Mouse (Mus musculus) 3134 (cell line): ENCODE measurements around the gene Actc1.
A peak's percentile ranks its signal among the peaks of the same experiment; 100 is the strongest.

ENCODE experiments used
- DNase-seq: peaks from one replicate; pipeline ENCODE4 v3.0.0-alpha.2; 2011; ENCODE audit warnings: low spot score; ENCODE audit not compliant: insufficient read length; ENCODE audit errors: extremely low read depth

Actc1 gene

DNA sequence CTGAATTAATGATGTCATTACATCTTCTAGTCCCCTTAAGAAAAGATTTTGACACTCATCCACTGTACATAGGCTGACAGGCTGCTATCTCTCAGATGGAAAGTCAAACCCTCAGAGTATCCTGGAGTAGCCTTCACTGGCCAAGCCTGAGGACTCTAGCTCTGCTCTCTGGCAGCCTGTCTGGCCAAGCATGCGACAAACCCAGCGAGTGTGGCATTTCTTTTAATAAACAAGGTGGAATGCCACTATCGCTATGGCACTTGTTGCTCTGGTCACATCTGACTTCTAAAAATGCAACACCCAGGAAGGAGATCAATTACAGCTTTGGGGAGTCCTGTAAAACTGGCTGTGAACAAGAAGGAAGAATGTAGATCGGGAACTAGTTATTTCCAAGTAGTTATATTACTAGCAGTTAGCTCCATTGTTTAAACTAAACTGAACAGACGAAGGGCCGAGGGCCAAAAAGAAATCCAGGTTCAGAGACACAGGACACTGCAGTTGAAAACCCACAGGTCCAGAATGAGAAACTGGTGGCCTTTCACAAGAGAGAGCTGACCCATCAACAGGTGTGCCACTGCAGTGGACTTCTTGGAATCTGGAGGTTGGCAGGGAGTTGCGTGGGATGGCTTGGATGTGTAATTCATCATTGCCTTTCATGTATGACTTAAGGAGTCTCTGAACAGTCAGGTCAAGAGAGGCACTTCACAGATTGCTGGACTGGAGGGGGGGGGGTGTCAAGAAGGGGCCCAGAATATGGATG, 2.1 kb downstream of the Actc1 start:
- no peak for DNase-seq

- no peak for DNase-seq
These were observed 3.2 kb downstream of the Actc1 start for GRCm38 (mm10) chr2:114050150-114050549.

DNA sequence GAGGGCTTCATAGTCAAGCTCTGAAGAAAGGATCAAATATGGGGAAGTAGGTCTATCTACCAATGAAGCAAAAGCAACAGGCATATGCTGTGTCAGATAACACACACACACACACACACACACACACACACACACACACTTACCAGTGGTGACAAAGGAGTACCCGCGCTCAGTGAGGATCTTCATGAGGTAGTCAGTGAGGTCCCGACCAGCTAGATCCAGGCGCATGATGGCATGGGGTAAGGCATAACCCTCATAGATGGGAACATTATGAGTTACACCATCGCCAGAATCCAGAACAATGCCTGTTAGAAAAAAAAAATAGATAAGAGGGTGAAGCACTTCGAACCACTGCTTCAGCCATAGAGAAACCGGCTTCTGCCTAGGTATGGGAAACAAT, 4.0 kb downstream of the Actc1 start:
- DNase-seq, result no peak

DNA sequence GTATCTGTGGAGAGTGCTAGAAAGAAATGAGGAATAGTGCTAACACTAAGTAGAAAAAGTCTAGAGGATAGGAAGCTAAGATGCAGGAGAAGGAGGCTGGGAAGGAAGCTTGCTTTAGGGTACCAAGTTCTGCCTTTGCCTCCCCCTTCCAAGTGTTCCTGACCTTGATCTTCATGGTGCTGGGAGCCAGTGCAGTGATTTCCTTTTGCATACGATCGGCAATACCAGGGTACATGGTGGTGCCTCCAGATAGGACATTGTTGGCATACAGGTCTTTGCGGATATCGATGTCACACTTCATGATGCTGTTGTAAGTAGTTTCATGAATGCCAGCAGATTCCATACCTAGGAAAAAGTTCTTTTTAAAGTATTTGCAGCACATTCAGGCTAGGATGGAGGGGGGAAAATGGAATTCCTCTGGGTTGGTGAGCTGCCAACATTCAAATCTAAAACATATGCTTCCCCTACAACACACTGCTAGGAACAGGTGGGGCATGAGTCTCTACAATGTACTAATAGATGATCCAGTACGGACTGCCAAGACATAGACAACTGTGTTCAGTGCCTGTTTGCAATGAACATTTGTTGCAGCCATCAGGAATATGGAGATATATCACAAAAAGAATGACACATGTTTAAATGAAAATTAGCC, 5.3 kb downstream of the Actc1 start:
- DNase-seq, result no peak

GRCm38 (mm10) chr2:114046151-114046664, 7.1 kb downstream of the Actc1 start:
- DNase-seq, result no peak

DNA sequence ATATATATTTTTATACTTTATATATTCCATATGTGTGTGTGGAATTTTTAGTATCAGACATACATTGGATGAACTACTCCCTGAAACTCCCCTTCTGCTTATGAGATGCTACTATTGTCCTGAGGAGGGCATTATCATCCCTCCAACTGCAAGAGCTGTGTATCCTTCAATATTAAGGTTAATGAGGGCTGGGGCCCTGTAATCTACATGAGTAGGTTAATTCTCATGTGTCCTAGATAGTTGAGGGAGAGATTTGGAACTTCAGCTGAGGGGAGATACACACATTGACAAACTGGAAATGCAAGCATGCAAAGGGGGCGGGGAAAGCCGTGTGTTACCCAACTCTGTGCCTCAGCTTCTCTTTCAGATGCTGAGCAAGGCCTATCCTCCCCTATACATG, 15.4 kb downstream of the Actc1 start:
- DNase-seq, result no peak

DNA sequence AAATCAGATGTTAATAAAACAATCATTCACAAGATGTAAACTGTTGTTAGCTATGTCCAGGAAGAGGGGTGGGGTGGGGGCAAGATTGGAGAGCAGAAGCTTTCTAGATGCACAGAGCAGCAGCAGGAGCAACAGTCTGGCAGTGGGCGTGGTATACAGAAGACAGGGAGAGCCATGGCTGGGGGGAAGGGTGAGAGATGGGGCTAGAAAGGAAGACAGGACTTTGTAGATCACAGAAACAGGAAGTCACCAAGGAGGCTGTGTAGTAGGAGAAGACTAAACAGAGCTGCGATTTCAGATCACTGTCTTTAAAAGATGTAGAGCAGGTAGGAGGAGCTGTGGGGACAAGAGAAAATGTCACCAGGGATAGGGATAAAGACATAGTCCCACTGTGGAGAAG, 21.1 kb downstream of the Actc1 start:
- DNase-seq, result no peak

DNA sequence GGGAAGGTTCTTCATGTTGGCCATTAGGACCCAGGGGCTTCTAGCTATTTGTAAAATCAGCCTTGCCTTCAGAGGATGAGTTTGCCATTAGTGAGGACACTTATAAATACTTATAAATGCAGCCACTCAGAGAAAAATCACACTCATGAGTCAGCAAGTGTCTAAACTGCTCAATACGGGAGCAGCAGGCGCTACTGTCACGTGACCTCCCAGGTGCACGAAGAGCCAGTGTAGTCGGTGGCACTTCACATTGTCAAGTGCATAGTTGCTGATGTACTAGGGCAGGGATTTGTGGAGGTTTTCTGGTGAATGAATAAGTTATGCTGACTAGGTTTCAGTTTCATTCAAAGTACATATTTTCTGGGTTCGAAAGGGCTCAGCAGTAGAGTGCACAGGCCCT, 30.0 kb downstream of the Actc1 start:
- DNase-seq, result no peak

- no peak for DNase-seq
These were observed 33.2 kb downstream of the Actc1 start for GRCm38 (mm10) chr2:114020210-114020563.

DNA sequence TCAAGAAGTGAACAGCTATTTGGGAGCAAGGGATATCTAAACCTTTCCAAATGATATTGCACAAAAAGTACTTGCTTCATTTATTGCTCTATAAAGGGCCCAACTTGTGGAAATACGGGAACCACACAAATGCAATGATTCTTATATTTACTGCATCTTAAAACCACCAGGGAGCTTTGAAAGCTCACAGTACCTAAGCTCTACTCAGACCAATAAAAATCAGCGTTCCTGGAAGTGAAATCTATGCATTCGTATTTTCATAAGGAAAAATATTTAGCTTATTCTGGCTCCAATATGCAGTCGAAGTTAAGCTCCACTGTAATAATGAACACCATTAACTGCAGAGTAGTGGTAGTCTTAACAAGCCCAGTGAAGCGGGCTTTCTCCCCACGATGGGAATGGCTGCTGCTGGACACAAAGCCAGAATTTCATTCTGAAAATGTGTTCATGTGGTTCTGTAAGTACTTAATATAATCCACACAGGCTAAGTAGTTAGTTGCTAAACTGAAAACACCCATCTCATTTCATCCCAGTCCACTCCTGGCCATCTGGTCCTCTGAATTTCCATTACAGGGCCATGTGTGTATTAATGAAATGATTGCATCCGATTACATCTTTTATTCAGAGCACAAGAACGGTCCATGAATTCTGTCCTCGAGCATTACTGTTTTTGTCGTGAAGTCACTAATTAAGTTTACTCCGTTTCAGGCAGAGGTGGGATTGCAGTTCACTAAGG, 33.7 kb downstream of the Actc1 start:
- no peak for DNase-seq

DNA sequence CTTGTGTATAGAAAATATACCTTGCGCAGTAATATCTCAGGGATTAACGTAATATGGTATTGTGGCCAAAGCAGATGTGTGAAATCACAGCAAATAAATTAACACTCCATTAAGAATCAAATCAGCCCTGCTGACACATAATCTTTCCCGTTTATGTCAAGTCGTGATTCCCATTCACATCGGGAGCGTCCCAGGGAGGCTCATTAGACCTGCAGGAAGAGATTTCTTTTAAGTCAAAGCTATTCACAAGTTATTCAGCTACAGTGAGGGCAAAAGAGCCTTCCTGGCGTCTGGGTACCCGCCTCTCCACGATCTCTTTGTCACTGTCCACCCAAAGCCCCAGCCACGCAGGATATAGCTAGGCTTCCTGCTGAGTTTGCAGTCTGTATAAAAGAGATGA, 35.2 kb downstream of the Actc1 start:
- no peak for DNase-seq

DNA sequence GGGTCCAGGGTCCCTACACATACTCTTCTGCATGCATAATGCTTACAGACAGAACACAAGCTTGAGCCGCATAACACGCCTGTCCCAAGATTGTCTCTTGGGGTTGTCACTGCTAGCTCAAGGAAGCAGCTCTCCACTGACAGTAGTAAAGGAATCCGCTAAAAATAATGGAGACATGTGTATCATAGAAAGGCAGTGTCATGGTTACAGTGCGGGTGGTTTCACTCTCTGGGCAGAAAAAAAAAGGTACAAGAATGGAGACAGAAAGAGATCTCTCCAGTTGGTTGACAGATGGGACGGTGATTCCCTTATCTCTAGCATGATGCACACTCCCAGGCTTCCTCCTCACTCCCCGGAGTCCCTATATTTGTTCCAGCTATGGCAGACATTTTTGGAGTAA, 38.5 kb downstream of the Actc1 start:
- no peak for DNase-seq

GRCm38 (mm10) chr2:114013846-114014245, 39.5 kb downstream of the Actc1 start:
- no peak for DNase-seq

DNA sequence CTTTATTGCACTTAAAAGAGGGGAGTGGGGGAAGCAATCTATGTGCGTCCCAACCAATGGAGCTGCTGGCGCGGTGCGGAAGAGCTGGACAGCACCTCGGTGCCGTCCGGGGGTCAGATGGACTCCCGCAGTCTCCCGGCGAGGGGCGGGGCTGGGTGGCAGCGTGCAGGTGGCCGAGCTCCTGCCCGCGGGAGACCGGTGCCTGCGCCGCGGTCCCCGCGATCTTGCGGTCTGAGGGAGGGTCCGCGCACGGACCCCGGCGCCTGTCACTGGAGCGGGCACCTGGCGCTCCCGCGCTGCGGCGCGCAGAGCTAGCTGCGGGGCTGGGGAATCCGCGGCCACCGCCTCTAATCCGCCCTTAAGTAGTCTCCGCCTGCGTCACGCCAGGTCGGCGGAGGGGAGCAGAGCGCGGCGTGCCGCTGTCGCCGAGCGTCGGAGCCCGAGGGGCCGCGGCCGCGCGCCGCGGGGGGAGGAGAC, 40.0 kb downstream of the Actc1 start, which contains the start of gene Gjd2:
Gjd2 (minus strand) TSS at position 325 of the 477 bp plus-strand sequence.
- DNase-seq, result peak; percentile 2

DNA sequence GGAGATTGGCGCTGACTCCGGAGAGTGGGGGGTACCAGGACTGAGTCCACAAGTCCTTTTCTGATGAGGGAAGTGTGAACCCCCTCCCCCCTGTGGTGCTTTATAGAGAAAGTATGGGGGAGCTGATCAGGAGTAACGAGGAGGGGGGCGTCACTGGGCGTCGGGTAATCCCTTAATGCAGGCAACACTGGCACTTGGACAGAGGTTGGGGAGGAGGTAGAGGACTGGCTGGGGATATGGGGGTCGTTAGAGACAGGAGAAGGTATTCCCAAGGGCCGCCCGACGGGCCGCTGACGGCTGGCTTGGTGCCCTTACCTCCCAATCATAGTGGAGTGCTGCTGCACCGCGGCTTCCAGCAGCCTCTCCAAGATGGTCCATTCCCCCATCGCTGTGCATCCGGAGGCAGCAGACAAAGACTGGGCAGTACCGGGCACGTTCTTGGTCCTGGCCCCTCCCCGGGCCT, 40.6 kb downstream of the Actc1 start:
- DNase-seq, result no peak

DNA sequence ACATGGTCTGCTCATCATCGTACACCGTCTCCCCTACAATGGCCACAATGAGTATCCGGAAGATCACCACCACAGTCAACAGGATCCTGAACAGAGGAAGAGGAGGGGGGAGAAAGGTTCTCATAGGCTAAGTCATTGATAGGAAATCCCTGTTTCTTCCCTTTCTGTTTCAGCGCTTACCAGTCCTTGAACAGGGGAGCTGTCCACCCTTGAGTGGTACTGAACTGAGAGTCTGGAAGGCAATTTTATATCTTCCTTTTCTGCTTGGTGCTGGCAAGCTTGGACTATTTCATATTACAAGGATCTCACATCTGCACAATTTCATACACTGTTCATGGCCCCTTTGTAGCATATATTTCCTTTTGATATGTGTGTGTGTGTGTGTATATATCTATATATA, 41.5 kb downstream of the Actc1 start:
- DNase-seq, result no peak

DNA sequence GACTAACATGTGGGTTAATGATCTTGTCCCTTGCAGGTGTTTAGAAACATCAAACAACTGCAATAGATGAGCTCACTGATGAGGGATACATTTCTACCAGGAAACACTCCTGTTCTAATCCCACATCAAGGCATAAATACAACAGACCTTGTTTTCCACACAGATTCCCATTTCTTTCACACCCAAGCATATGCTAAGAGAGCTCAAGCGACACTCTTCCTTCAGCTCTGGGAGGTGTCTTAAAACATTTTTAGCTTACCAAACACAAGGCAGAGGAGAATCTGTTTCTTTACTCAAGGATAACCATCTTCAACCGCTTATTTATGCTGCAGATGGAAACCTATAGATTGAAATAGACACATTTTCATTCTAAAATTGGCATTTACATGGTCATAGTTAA, 45.0 kb downstream of the Actc1 start:
- DNase-seq, result no peak

GRCm38 (mm10) chr2:113997484-113997883, 55.9 kb downstream of the Actc1 start:
- no peak for DNase-seq
